ENCODE assay signal across 24 mouse cellular contexts in the genomic region with DNA sequence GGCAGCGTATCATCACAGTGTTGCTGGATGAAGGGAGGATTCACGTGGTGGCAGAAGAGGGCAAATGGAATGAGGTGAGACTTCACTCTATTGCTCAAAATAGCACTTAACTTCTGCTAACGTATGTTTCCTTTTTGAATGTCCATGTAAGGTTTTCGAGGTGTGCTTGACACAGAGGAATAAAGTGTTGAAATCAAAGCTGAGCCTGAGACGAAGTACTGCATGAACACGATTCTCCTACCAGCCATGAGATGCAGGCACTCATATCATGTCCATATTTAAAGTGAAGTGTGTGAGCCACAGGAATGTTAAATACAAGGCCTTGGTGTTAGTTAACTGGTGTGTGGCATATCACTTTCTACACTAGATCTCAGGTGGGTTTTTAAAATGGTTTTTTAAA.
DNase-seq lines count a peak whose midpoint lies in the region; ATAC-seq and TF ChIP-seq lines count a peak whose summit lies in the region.
"Had no signal": no experiment of that assay in that cellular context is flagged by ENCODE, and none has a peak within 500 bp of the region (broad histone marks: within the 10 kb centered on the region; RNA-seq: fewer than 3 reads in every experiment).

No protein-coding gene starts in this region.

- H3K4me2 ChIP-seq in heart, embryonic 14.5 days (ENCODE audit: low read length), result no peak overlapping the region
- no peak overlapping the region for H3K4me2 ChIP-seq in heart, embryonic 16.5 days (ENCODE audit: low read depth, low read length)
- H3K4me2 ChIP-seq: embryonic facial prominence, embryonic 12.5 days; forebrain, embryonic 13.5 days; forebrain, embryonic 15.5 days had no signal

- no peak for TF ChIP-seq EP300 in heart, adult 2 months (IDR thresholded peaks at IDR 0.05; ENCODE audit: insufficient read depth, low read depth, low read length)

- WGBS in heart, adult 2 months, result 68% methylated on average over 6 of the region's 6 CpGs
- 36% methylated on average over 6 of the region's 6 CpGs for WGBS in heart, embryonic 14.5 days
- WGBS in heart, embryonic 16.5 days, result 45% methylated on average over 6 of the region's 6 CpGs

- no peaks in the 10 kb centered on the region for H3K27me3 ChIP-seq in heart, adult 2 months (ENCODE audit: control insufficient read depth, insufficient read depth, low read length)
- no peaks in the 10 kb centered on the region for H3K27me3 ChIP-seq in heart, embryonic 14.5 days (ENCODE audit: control insufficient read depth, insufficient read depth, low read length)
- H3K27me3 ChIP-seq in heart, embryonic 16.5 days (ENCODE audit: control insufficient read depth, insufficient read depth, low read length), result no peaks in the 10 kb centered on the region
- H3K27me3 ChIP-seq: CH12.LX; embryonic facial prominence, embryonic 12.5 days; forebrain, embryonic 13.5 days; forebrain, embryonic 15.5 days; Patski had no signal

- no peak; the same call in 1 of the 2 replicates for ATAC-seq in heart, embryonic 14.5 days (ENCODE audit: insufficient number of reproducible peaks, insufficient read depth, low FRiP score, low read depth)
- peak; percentile 45 for ATAC-seq in heart, embryonic 16.5 days (replicated peaks; ENCODE audit: extremely low read depth, insufficient read depth, low FRiP score)
- ATAC-seq: activated CD4-positive, CD25-positive, alpha-beta regulatory T cell, adult 4 months; CD4-positive, CD25-positive, alpha-beta regulatory T cell, adult 4 months; Patski had no signal

- H3K79me2 ChIP-seq in heart, adult 2 months (replicated peaks; ENCODE audit: control insufficient read depth, insufficient read depth, low read length), result peaks cover 3% of the 10 kb centered on the region; the same call in 1 of the 2 replicates

- peaks cover 37% of the 10 kb centered on the region for H3K36me3 ChIP-seq in heart, adult 2 months (ENCODE audit: control insufficient read depth, insufficient read depth, low read length)
- H3K36me3 ChIP-seq in heart, embryonic 14.5 days (ENCODE audit: control insufficient read depth, insufficient read depth, low read length), result no peaks in the 10 kb centered on the region
- H3K36me3 ChIP-seq in heart, embryonic 16.5 days (ENCODE audit: control insufficient read depth, insufficient read depth), result no peaks in the 10 kb centered on the region
- H3K36me3 ChIP-seq: embryonic facial prominence, embryonic 10.5 days; embryonic facial prominence, embryonic 12.5 days; forebrain, embryonic 15.5 days; G1E had no signal

- no peak for TF ChIP-seq POLR2A in heart, adult 2 months (IDR thresholded peaks at IDR 0.05; ENCODE audit: insufficient read depth, low read depth, low read length)

- DNase-seq in heart, adult 2 months, result no peak
- no peak for DNase-seq in heart, postnatal 10 days
- no peak for DNase-seq in heart, postnatal 25 days (ENCODE audit: low spot score)
- no peak for DNase-seq in heart, postnatal 36 days
- DNase-seq: adrenal gland, adult 8-10 months; adrenal gland, postnatal 14 days; adrenal gland, postnatal 36 days; B cell, adult 2 months; cerebellum, adult 11-12 months; cerebellum, adult 2 months; cerebellum, adult 9-10 months; cerebellum, postnatal 10 days; cerebellum, postnatal 25 days had no signal

- H3K9me3 ChIP-seq in heart, embryonic 14.5 days (ENCODE audit: control insufficient read depth, low read length), result no peaks in the 10 kb centered on the region
- no peaks in the 10 kb centered on the region for H3K9me3 ChIP-seq in heart, embryonic 16.5 days (replicated peaks; ENCODE audit: control insufficient read depth, low read length)
- H3K9me3 ChIP-seq: embryonic facial prominence, embryonic 10.5 days; embryonic facial prominence, embryonic 12.5 days; forebrain, embryonic 13.5 days; forebrain, embryonic 15.5 days; G1E had no signal

- no peak overlapping the region for H3K4me3 ChIP-seq in heart, adult 2 months
- no peak overlapping the region for H3K4me3 ChIP-seq in heart, embryonic 14.5 days (ENCODE audit: control insufficient read depth in 1 of 2, insufficient read depth in 1 of 2, low read depth in 1 of 2, low read length in 2 of 2)
- H3K4me3 ChIP-seq in heart, embryonic 16.5 days (ENCODE audit: low read length), result no peak overlapping the region
- H3K4me3 ChIP-seq: embryonic facial prominence, embryonic 10.5 days; embryonic facial prominence, embryonic 12.5 days; forebrain, embryonic 13.5 days; forebrain, embryonic 15.5 days had no signal

- peak overlapping the region; percentile 5; the same call in 1 of the 2 replicates for H3K27ac ChIP-seq in heart, adult 2 months
- peak overlapping the region; percentile 14 to 55; a peak in 1 of 4 replicates for H3K27ac ChIP-seq in heart, embryonic 14.5 days (replicated peaks in 1 of 2; ENCODE audit: control insufficient read depth in 1 of 2, insufficient read depth in 1 of 2, low read depth in 2 of 2, low read length in 2 of 2)
- H3K27ac ChIP-seq in heart, embryonic 16.5 days (ENCODE audit: low read length), result peak overlapping the region; percentile 36
- H3K27ac ChIP-seq: embryonic facial prominence, embryonic 10.5 days; embryonic facial prominence, embryonic 12.5 days had no signal

- TF ChIP-seq CTCF in heart, adult 2 months (IDR thresholded peaks at IDR 0.05), result no peak

- H3K9ac ChIP-seq in heart, adult 2 months (ENCODE audit: low read depth, low read length), result no peak overlapping the region
- no peak overlapping the region for H3K9ac ChIP-seq in heart, embryonic 14.5 days (ENCODE audit: low read length)
- no peak overlapping the region for H3K9ac ChIP-seq in heart, embryonic 16.5 days (ENCODE audit: low read length)
- H3K9ac ChIP-seq: embryonic facial prominence, embryonic 12.5 days; forebrain, embryonic 13.5 days; forebrain, embryonic 15.5 days had no signal

- peaks cover 29% of the 10 kb centered on the region for H3K4me1 ChIP-seq in heart, adult 2 months (ENCODE audit: control insufficient read depth, insufficient read depth, low read length)
- peaks cover 12 to 26% of the 10 kb centered on the region in 2 experiments for H3K4me1 ChIP-seq in heart, embryonic 14.5 days (ENCODE audit: control insufficient read depth in 2 of 2, insufficient read depth in 2 of 2, low read length in 2 of 2)
- peaks cover 22% of the 10 kb centered on the region for H3K4me1 ChIP-seq in heart, embryonic 16.5 days (ENCODE audit: control insufficient read depth, insufficient read depth, low read length)

- intact Hi-C loops in heart, adult 2 months (cut with DNase I), result no loop called here
- intact Hi-C loops in heart, postnatal 10 days (cut with DNase I), result no loop called here
- intact Hi-C loops in heart, postnatal 25 days (cut with DNase I), result no loop called here
- intact Hi-C loops in heart, postnatal 36 days (cut with DNase I), result loop anchor here (5.0 kb wide), 1 partner anchor 258 kb away; no protein-coding TSS in a partner anchor
